Mouse (Mus musculus): Measurements from ENCODE around the gene Tssk1. TPM values are rescaled to one million over a fixed set of nuclear protein-coding genes. Genes with fewer than 3 reads are reported as not detected.
A peak's percentile ranks its signal among the peaks of the same experiment; 100 is the strongest.

Tssk1 gene
- total and polyA plus RNA-seq, 3 experiments: 0.16 TPM; not detected in 2

- Histone ChIP-seq H3K4me3 (replicated peaks in 1 of 3; ENCODE audit: low read depth in 2 of 3, low read length in 2 of 3, poor library complexity in 1 of 3) (no peak overlapping the region), H3K4me1 (ENCODE audit: control insufficient read depth in 1 of 2, insufficient read depth in 2 of 2) (peaks cover 0 to 12% of the 10 kb centered on the region in 2 experiments; a peak in 2 of 4 replicates), H3K27ac (ENCODE audit: insufficient read depth, low read depth) (no peak overlapping the region), H3K9me3 (replicated peaks; ENCODE audit: low read length) (no peaks in the 10 kb centered on the region), H3K79me2 (replicated peaks; ENCODE audit: control insufficient read depth, extremely low read depth, insufficient read depth, poor library complexity, severe bottlenecking) (no peaks in the 10 kb centered on the region), H3K27me3 (replicated peaks) (peaks cover 47% of the 10 kb centered on the region), H3K4me2 (ENCODE audit: insufficient read depth, low read depth, poor library complexity, severe bottlenecking) (no peak overlapping the region), H3K9ac (ENCODE audit: insufficient read depth, low read depth) (no peak overlapping the region), H3K36me3 (replicated peaks in 1 of 2; ENCODE audit: control insufficient read depth in 1 of 2, insufficient read depth in 1 of 2, low read length in 1 of 2) (no peaks in the 10 kb centered on the region)
- TF ChIP-seq GABPA (IDR thresholded peaks at IDR 0.05; ENCODE audit: insufficient replicate concordance, low read depth, low read length) (no peak), E2F4 (IDR thresholded peaks at IDR 0.05; ENCODE audit: insufficient replicate concordance, low read depth, low read length) (no peak), ZNF384 (IDR thresholded peaks at IDR 0.05; ENCODE audit: low read depth, low read length) (no peak), NELFE (IDR thresholded peaks at IDR 0.05; ENCODE audit: low read depth, low read length) (no peak), IRF4 (IDR thresholded peaks at IDR 0.05; ENCODE audit: low read depth, low read length) (no peak), ETS1 (conservative IDR thresholded peaks at IDR 0.05; ENCODE audit: low read depth, low read length) (no peak), KAT2A (IDR thresholded peaks at IDR 0.05; ENCODE audit: insufficient replicate concordance, low read length) (no peak)
- no peak for DNase-seq (ENCODE audit: extremely low read depth)
- in situ Hi-C loops (cut with MboI; ENCODE audit: low pct_ligation_motif_present, low pct_unique_long_range_greater_than_20kb, low sequenced_read_pairs): no loop called here
- dilution Hi-C loops (cut with MboI; ENCODE audit: extremely low pct_ligation_motif_present, extremely low pct_unique_long_range_greater_than_20kb, low sequenced_read_pairs): no loop called here
These were observed 40.5 kb downstream of the Tssk1 start for GRCm38 (mm10) chr16:17934445-17934910.

GRCm38 (mm10) chr16:17936776-17937175, 42.8 kb downstream of the Tssk1 start:
- no peaks in the 10 kb centered on the region for H3K79me2 ChIP-seq (replicated peaks; ENCODE audit: control insufficient read depth, extremely low read depth, insufficient read depth, poor library complexity, severe bottlenecking)
- no peaks in the 10 kb centered on the region for H3K36me3 ChIP-seq (replicated peaks in 1 of 2; ENCODE audit: control insufficient read depth in 1 of 2, insufficient read depth in 1 of 2, low read length in 1 of 2)
- DNase-seq (ENCODE audit: extremely low read depth): no peak
- in situ Hi-C loops (cut with MboI; ENCODE audit: low pct_ligation_motif_present, low pct_unique_long_range_greater_than_20kb, low sequenced_read_pairs) (no loop called here), dilution Hi-C loops (cut with MboI; ENCODE audit: extremely low pct_ligation_motif_present, extremely low pct_unique_long_range_greater_than_20kb, low sequenced_read_pairs) (no loop called here)
- H3K27ac ChIP-seq (ENCODE audit: insufficient read depth, low read depth): no peak overlapping the region
- no peaks in the 10 kb centered on the region for H3K9me3 ChIP-seq (replicated peaks; ENCODE audit: low read length)
- H3K9ac ChIP-seq (ENCODE audit: insufficient read depth, low read depth): no peak overlapping the region
- peaks cover 51% of the 10 kb centered on the region for H3K27me3 ChIP-seq (replicated peaks)
- peaks cover 0 to 9% of the 10 kb centered on the region in 2 experiments; a peak in 2 of 4 replicates for H3K4me1 ChIP-seq (ENCODE audit: control insufficient read depth in 1 of 2, insufficient read depth in 2 of 2)
- TF ChIP-seq PAX5 (IDR thresholded peaks at IDR 0.05; ENCODE audit: low read length) (no peak), NRF1 (IDR thresholded peaks at IDR 0.05; ENCODE audit: low read depth, low read length) (no peak), MEF2A (IDR thresholded peaks at IDR 0.05; ENCODE audit: borderline replicate concordance, low read depth, low read length) (no peak), CTCF (conservative IDR thresholded peaks at IDR 0.05 in 1 of 2, IDR thresholded peaks at IDR 0.05 in 1 of 2; ENCODE audit: low read depth in 2 of 2, low read length in 2 of 2) (no peak), TBP (conservative IDR thresholded peaks at IDR 0.05; ENCODE audit: low read depth, low read length) (no peak), IRF4 (IDR thresholded peaks at IDR 0.05; ENCODE audit: low read depth, low read length) (no peak), POLR2A (IDR thresholded peaks at IDR 0.05; ENCODE audit: low read depth, low read length) (no peak), JUND (conservative IDR thresholded peaks at IDR 0.05; ENCODE audit: low read depth, low read length) (no peak), ZNF384 (IDR thresholded peaks at IDR 0.05; ENCODE audit: low read depth, low read length) (no peak)
- H3K4me3 ChIP-seq (replicated peaks in 1 of 3; ENCODE audit: low read depth in 2 of 3, low read length in 2 of 3, poor library complexity in 1 of 3): no peak overlapping the region
- no peak overlapping the region for H3K4me2 ChIP-seq (ENCODE audit: insufficient read depth, low read depth, poor library complexity, severe bottlenecking)

GRCm38 (mm10) chr16:17938187-17938586, 44.2 kb downstream of the Tssk1 start:
- DNase-seq (ENCODE audit: extremely low read depth): no peak
- in situ Hi-C loops (cut with MboI; ENCODE audit: low pct_ligation_motif_present, low pct_unique_long_range_greater_than_20kb, low sequenced_read_pairs): no loop called here
- Histone ChIP-seq H3K36me3 (replicated peaks in 1 of 2; ENCODE audit: control insufficient read depth in 1 of 2, insufficient read depth in 1 of 2, low read length in 1 of 2) (no peaks in the 10 kb centered on the region), H3K9me3 (replicated peaks; ENCODE audit: low read length) (no peaks in the 10 kb centered on the region), H3K4me1 (ENCODE audit: control insufficient read depth in 1 of 2, insufficient read depth in 2 of 2) (peaks cover 0 to 9% of the 10 kb centered on the region in 2 experiments; a peak in 2 of 4 replicates), H3K79me2 (replicated peaks; ENCODE audit: control insufficient read depth, extremely low read depth, insufficient read depth, poor library complexity, severe bottlenecking) (no peaks in the 10 kb centered on the region), H3K9ac (ENCODE audit: insufficient read depth, low read depth) (no peak overlapping the region), H3K4me3 (replicated peaks in 1 of 3; ENCODE audit: low read depth in 2 of 3, low read length in 2 of 3, poor library complexity in 1 of 3) (no peak overlapping the region), H3K27ac (ENCODE audit: insufficient read depth, low read depth) (no peak overlapping the region), H3K4me2 (ENCODE audit: insufficient read depth, low read depth, poor library complexity, severe bottlenecking) (peak overlapping the region; percentile 47), H3K27me3 (replicated peaks) (peaks cover 59% of the 10 kb centered on the region)
- dilution Hi-C loops (cut with MboI; ENCODE audit: extremely low pct_ligation_motif_present, extremely low pct_unique_long_range_greater_than_20kb, low sequenced_read_pairs): no loop called here
- TF ChIP-seq CHD2 (IDR thresholded peaks at IDR 0.05; ENCODE audit: low read length) (no peak), RAD21 (IDR thresholded peaks at IDR 0.05; ENCODE audit: low read depth, low read length) (no peak), CHD1 (IDR thresholded peaks at IDR 0.05; ENCODE audit: low read depth, low read length) (no peak), TBP (conservative IDR thresholded peaks at IDR 0.05; ENCODE audit: low read depth, low read length) (no peak), RCOR1 (conservative IDR thresholded peaks at IDR 0.05; ENCODE audit: low read depth, low read length) (no peak), MXI1 (IDR thresholded peaks at IDR 0.05; ENCODE audit: low read depth, low read length) (no peak), MAX (IDR thresholded peaks at IDR 0.05; ENCODE audit: low read length) (no peak), ETS1 (conservative IDR thresholded peaks at IDR 0.05; ENCODE audit: low read depth, low read length) (no peak), ZMIZ1 (IDR thresholded peaks at IDR 0.05; ENCODE audit: low read depth, low read length) (no peak), EP300 (IDR thresholded peaks at IDR 0.05; ENCODE audit: low read length) (no peak), HCFC1 (IDR thresholded peaks at IDR 0.05; ENCODE audit: low read depth, low read length) (no peak), CTCF (conservative IDR thresholded peaks at IDR 0.05 in 1 of 2, IDR thresholded peaks at IDR 0.05 in 1 of 2; ENCODE audit: low read depth in 2 of 2, low read length in 2 of 2) (no peak)

Measured in CH12.LX (cell line).